Mouse (Mus musculus) intestine, postnatal 0 days (tissue): ENCODE results near the gene Cse1l. TPM values are rescaled to one million over a fixed set of nuclear protein-coding genes. Genes with fewer than 3 reads are reported as not detected.

ENCODE experiments used
- ATAC-seq: fragments of 200-750 bp; cut with Nextera tagmentation; 2 replicates; pipeline ENCODE4 v1.8.0; 2017; ENCODE audit warnings: mild to moderate bottlenecking, moderate TSS enrichment, moderate library complexity
- H3K27ac ChIP-seq: fragments of 300-500 bp; sonication (generic); 2 replicates; pipeline ENCODE4 v1.5.1; 2014; ENCODE audit warnings: mild to moderate bottlenecking, low read depth, low read length, moderate library complexity
- H3K27me3 ChIP-seq: fragments of 300-500 bp; sonication (generic); replicated peaks from 2 replicates; pipeline ENCODE4 v1.6.1; 2014; ENCODE audit warnings: low read length, mixed read lengths; ENCODE audit not compliant: control insufficient read depth, insufficient read depth
- H3K36me3 ChIP-seq: fragments of 300-500 bp; sonication (generic); 2 replicates; pipeline ENCODE4 v1.6.1; 2014; ENCODE audit warnings: mild to moderate bottlenecking, moderate library complexity; ENCODE audit not compliant: control insufficient read depth, insufficient read depth
- H3K4me1 ChIP-seq: fragments of 300-500 bp; sonication (generic); replicated peaks from 2 replicates; pipeline ENCODE4 v1.6.1; 2014; ENCODE audit warnings: antibody characterized with exemption, low read length, mixed read lengths; ENCODE audit not compliant: control insufficient read depth, insufficient read depth
- H3K4me2 ChIP-seq: fragments of 300-500 bp; sonication (generic); replicated peaks from 2 replicates; pipeline ENCODE4 v1.6.1; 2014; ENCODE audit warnings: low read depth, mild to moderate bottlenecking, moderate library complexity
- H3K4me3 ChIP-seq: fragments of 300-500 bp; sonication (generic); 2 replicates; pipeline ENCODE4 v1.5.1; 2014; ENCODE audit warnings: low read depth, low read length
- H3K9ac ChIP-seq: fragments of 300-500 bp; sonication (generic); 2 replicates; pipeline ENCODE4 v1.6.1; 2014; ENCODE audit warnings: mild to moderate bottlenecking, low read depth, low read length
- H3K9me3 ChIP-seq: fragments of 300-500 bp; sonication (generic); 2 replicates; pipeline ENCODE4 v1.6.1; 2016; ENCODE audit warnings: mixed run types; ENCODE audit not compliant: control insufficient read depth
- CTCF ChIP-seq: sonication (generic); IDR thresholded peaks from 2 replicates; pipeline ENCODE4 v1.5.1; 2016; ENCODE audit warnings: low read depth, mild to moderate bottlenecking, control low read depth, antibody characterized with exemption, moderate library complexity
- whole genome bisulfite sequencing: fragments of 180-500 bp; shearing (Covaris S2); extraction: QIAGEN DNeasy Blood & Tissue Kit; methylation state at CpG from one replicate; pipeline ENCODE4 v1.1.7; 2014; 5-methylcytosine and 5-hydroxymethylcytosine counted together
- polyA plus RNA-seq: library from polyadenylated mRNA; unstranded; fragments of >200 nt; fragmentation: Nextera tagmentation; extraction: Ambion mirVana; gene quantifications from 2 replicates; pipeline ENCODE4 v1.2.1, GENCODE M21; 2015

Gene Cse1l
- polyA plus RNA-seq, 1 experiment from 2014 or later: 22.1 TPM

- Histone ChIP-seq H3K4me2 (no peak overlapping the region), H3K27me3 (no peaks in the 10 kb centered on the region), H3K9ac (no peak overlapping the region), H3K9me3 (no peaks in the 10 kb centered on the region), H3K27ac (no peak overlapping the region), H3K36me3 (peaks cover 6% of the 10 kb centered on the region; the same call in 1 of the 2 replicates), H3K4me1 (peaks cover 5% of the 10 kb centered on the region), H3K4me3 (no peak overlapping the region)
- no peak for TF ChIP-seq CTCF
- 91% methylated on average over 3 of the region's 3 CpGs for WGBS
- no peak for ATAC-seq
Observed at GRCm38 (mm10) chr2:166909729-166910128, 3.9 kb downstream of the Cse1l start.

GRCm38 (mm10) chr2:166910536-166910935 lies 4.7 kb downstream of the Cse1l start:
- H3K9ac ChIP-seq: no peak overlapping the region
- no peak for TF ChIP-seq CTCF
- H3K4me2 ChIP-seq: no peak overlapping the region
- ATAC-seq: no peak
- H3K36me3 ChIP-seq: peaks cover 6% of the 10 kb centered on the region; the same call in 1 of the 2 replicates
- H3K27me3 ChIP-seq: no peaks in the 10 kb centered on the region
- no peak overlapping the region for H3K4me3 ChIP-seq
- no peak overlapping the region for H3K27ac ChIP-seq
- no peaks in the 10 kb centered on the region for H3K9me3 ChIP-seq
- H3K4me1 ChIP-seq: peaks cover 5% of the 10 kb centered on the region
- WGBS: 78% methylated on average over 8 of the region's 8 CpGs

- no peak for TF ChIP-seq CTCF
- no peak overlapping the region for H3K4me2 ChIP-seq
- H3K9me3 ChIP-seq: no peaks in the 10 kb centered on the region
- no peak overlapping the region for H3K9ac ChIP-seq
- H3K36me3 ChIP-seq: peaks cover 66% of the 10 kb centered on the region
- H3K4me1 ChIP-seq: no peaks in the 10 kb centered on the region
- H3K4me3 ChIP-seq: no peak overlapping the region
- H3K27me3 ChIP-seq: no peaks in the 10 kb centered on the region
- 63% methylated on average over 2 of the region's 2 CpGs for WGBS
- no peak overlapping the region for H3K27ac ChIP-seq
- no peak for ATAC-seq
Observed at GRCm38 (mm10) chr2:166923971-166924370, 18.1 kb downstream of the Cse1l start.

GRCm38 (mm10) chr2:166933943-166934342 lies 28.1 kb downstream of the Cse1l start:
- peaks cover 70% of the 10 kb centered on the region for H3K36me3 ChIP-seq
- 93% methylated on average over 6 of the region's 6 CpGs for WGBS

GRCm38 (mm10) chr2:166934416-166934815 lies 28.6 kb downstream of the Cse1l start:
- H3K36me3 ChIP-seq: peaks cover 70% of the 10 kb centered on the region
- no peak overlapping the region for H3K27ac ChIP-seq
- no peak for ATAC-seq
- no peaks in the 10 kb centered on the region for H3K9me3 ChIP-seq
- no peak overlapping the region for H3K9ac ChIP-seq
- H3K4me2 ChIP-seq: no peak overlapping the region
- H3K27me3 ChIP-seq: no peaks in the 10 kb centered on the region
- H3K4me3 ChIP-seq: no peak overlapping the region
- no peaks in the 10 kb centered on the region for H3K4me1 ChIP-seq
- TF ChIP-seq CTCF: no peak
- WGBS: 84% methylated on average over 5 of the region's 5 CpGs

More at GRCm38 (mm10) chr2:166933943-166934342, 28.1 kb downstream of the Cse1l start:
- no peak overlapping the region for H3K4me3 ChIP-seq
- no peak for ATAC-seq
- no peak for TF ChIP-seq CTCF
- H3K9ac ChIP-seq: no peak overlapping the region
- no peaks in the 10 kb centered on the region for H3K4me1 ChIP-seq
- no peaks in the 10 kb centered on the region for H3K9me3 ChIP-seq
- no peaks in the 10 kb centered on the region for H3K27me3 ChIP-seq
- no peak overlapping the region for H3K27ac ChIP-seq
- H3K4me2 ChIP-seq: no peak overlapping the region

- H3K9ac ChIP-seq: no peak overlapping the region
- peaks cover 68% of the 10 kb centered on the region for H3K36me3 ChIP-seq
- no peak overlapping the region for H3K4me2 ChIP-seq
- 92% methylated on average over 7 of the region's 7 CpGs for WGBS
- no peak for ATAC-seq
- H3K9me3 ChIP-seq: no peaks in the 10 kb centered on the region
- no peaks in the 10 kb centered on the region for H3K27me3 ChIP-seq
- no peaks in the 10 kb centered on the region for H3K4me1 ChIP-seq
- no peak overlapping the region for H3K4me3 ChIP-seq
- TF ChIP-seq CTCF: no peak
- no peak overlapping the region for H3K27ac ChIP-seq
Observed at GRCm38 (mm10) chr2:166935582-166935981, 29.7 kb downstream of the Cse1l start.

- Histone ChIP-seq H3K4me2 (no peak overlapping the region), H3K27me3 (no peaks in the 10 kb centered on the region), H3K4me3 (no peak overlapping the region), H3K36me3 (peaks cover 69% of the 10 kb centered on the region), H3K27ac (no peak overlapping the region), H3K9ac (no peak overlapping the region), H3K9me3 (no peaks in the 10 kb centered on the region), H3K4me1 (no peaks in the 10 kb centered on the region)
- no peak for TF ChIP-seq CTCF
- 78% methylated on average over 2 of the region's 2 CpGs for WGBS
- no peak for ATAC-seq
Observed at GRCm38 (mm10) chr2:166936166-166936565, 30.3 kb downstream of the Cse1l start.
